Mouse (Mus musculus) forebrain, embryonic 14.5 days (tissue): Measurements from ENCODE around the gene Klf1. TPM values are rescaled to one million over a fixed set of nuclear protein-coding genes. Genes with fewer than 3 reads are reported as not detected.
A peak's percentile ranks its signal among the peaks of the same experiment; 100 is the strongest.

Experiments used
- ATAC-seq: fragments of 200-750 bp; cut with Nextera tagmentation; 2 replicates; pipeline ENCODE4 v1.8.0; 2017; ENCODE audit warnings: mild to moderate bottlenecking, moderate library complexity
- DNase-seq: peaks from one replicate; pipeline ENCODE4 v3.0.0-alpha.2; 2015; ENCODE audit warnings: low spot score
- H3K27ac ChIP-seq: fragments of 300-500 bp; sonication (generic); 2 replicates; pipeline ENCODE4 v1.5.1; 2014; ENCODE audit warnings: low read depth, mild to moderate bottlenecking, control low read depth, low read length, moderate library complexity
- H3K27me3 ChIP-seq: fragments of 300-500 bp; sonication (generic); replicated peaks from 2 replicates; pipeline ENCODE4 v1.6.1; 2014; ENCODE audit warnings: low read length, control low read depth, mixed read lengths; ENCODE audit not compliant: control insufficient read depth, insufficient read depth
- H3K36me3 ChIP-seq: fragments of 300-500 bp; sonication (generic); 2 replicates; pipeline ENCODE4 v1.6.1; 2014; ENCODE audit warnings: low read length, control low read depth; ENCODE audit not compliant: control insufficient read depth, insufficient read depth
- H3K4me1 ChIP-seq: fragments of 300-500 bp; sonication (generic); 2 replicates; pipeline ENCODE4 v1.6.1; 2014; ENCODE audit warnings: antibody characterized with exemption, low read length, control low read depth; ENCODE audit not compliant: control insufficient read depth, insufficient read depth
- H3K4me2 ChIP-seq: fragments of 300-500 bp; sonication (generic); 2 replicates; pipeline ENCODE4 v1.6.1; 2014; ENCODE audit warnings: mild to moderate bottlenecking, control low read depth, low read length
- H3K4me3 ChIP-seq: fragments of 300-500 bp; sonication (generic); 2 replicates; pipeline ENCODE4 v1.5.1; 2014; ENCODE audit warnings: low read depth, low read length, control low read depth
- H3K9ac ChIP-seq: fragments of 300-500 bp; sonication (generic); 2 replicates; pipeline ENCODE4 v1.6.1; 2014; ENCODE audit warnings: mild to moderate bottlenecking, low read length, control low read depth, moderate library complexity
- H3K9me3 ChIP-seq: fragments of 300-500 bp; sonication (generic); replicated peaks from 2 replicates; pipeline ENCODE4 v1.6.1; 2016; ENCODE audit warnings: low read length, control low read depth, mixed read lengths; ENCODE audit not compliant: control insufficient read depth
- WGBS: fragments of 180-500 bp; shearing (Covaris S2); extraction: QIAGEN DNeasy Blood & Tissue Kit; methylation state at CpG from one replicate; pipeline ENCODE4 v1.1.7; 2014; 5-methylcytosine and 5-hydroxymethylcytosine counted together
- polyA plus RNA-seq: library from polyadenylated mRNA; unstranded; fragments of >200 nt; fragmentation: Nextera tagmentation; extraction: Ambion mirVana; gene quantifications from 2 replicates; pipeline ENCODE4 v1.2.1, GENCODE M21; 2014

The Klf1 gene
- polyA plus RNA-seq, 1 experiment from 2014 or later = 0.99 TPM

- Histone ChIP-seq H3K36me3 (no peaks in the 10 kb centered on the region), H3K27me3 (no peaks in the 10 kb centered on the region), H3K4me2 (no peak overlapping the region), H3K4me1 (no peaks in the 10 kb centered on the region), H3K4me3 (no peak overlapping the region), H3K27ac (no peak overlapping the region), H3K9ac (no peak overlapping the region), H3K9me3 (no peaks in the 10 kb centered on the region)
- ATAC-seq (no peak), DNase-seq (no peak)
- 93% methylated on average over 1 of the region's 1 CpGs for WGBS
Measured at GRCm38 (mm10) chr8:84878915-84879314, 22.8 kb upstream of the Klf1 start.

GRCm38 (mm10) chr8:84884728-84885127, 17.0 kb upstream of the Klf1 start:
- Histone ChIP-seq H3K9ac (no peak overlapping the region), H3K4me3 (no peak overlapping the region), H3K4me2 (no peak overlapping the region), H3K27ac (no peak overlapping the region), H3K27me3 (no peaks in the 10 kb centered on the region), H3K9me3 (no peaks in the 10 kb centered on the region), H3K4me1 (no peaks in the 10 kb centered on the region), H3K36me3 (peaks cover 37% of the 10 kb centered on the region)
- 86% methylated on average over 4 of the region's 4 CpGs for WGBS
- DNase-seq (no peak), ATAC-seq (no peak)

DNA sequence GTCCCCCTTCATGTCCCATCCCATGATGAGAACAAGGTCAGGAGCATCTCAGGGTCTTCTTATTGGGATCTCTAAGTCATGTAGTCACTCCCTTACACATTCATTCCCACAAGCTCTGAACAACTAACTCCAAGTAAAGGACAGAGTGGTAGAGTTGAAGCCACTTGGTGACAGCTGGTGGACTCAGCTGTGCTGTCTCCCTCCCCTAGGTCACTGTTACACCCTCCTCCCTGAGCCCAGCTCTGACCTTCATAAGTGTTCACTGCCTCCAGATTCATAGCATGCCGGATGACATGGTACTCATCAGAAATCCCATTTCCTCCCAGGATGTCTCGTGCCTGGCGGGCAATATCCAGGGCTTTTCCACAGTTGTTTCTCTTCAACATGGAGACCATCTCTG, 13.4 kb upstream of the Klf1 start:
- no peak overlapping the region for H3K9ac ChIP-seq
- no peak for ATAC-seq
- H3K4me2 ChIP-seq = no peak overlapping the region
- 93% methylated on average over 3 of the region's 3 CpGs for WGBS
- peaks cover 44% of the 10 kb centered on the region for H3K36me3 ChIP-seq
- peaks cover 6% of the 10 kb centered on the region for H3K4me1 ChIP-seq
- no peaks in the 10 kb centered on the region for H3K27me3 ChIP-seq
- no peaks in the 10 kb centered on the region for H3K9me3 ChIP-seq
- no peak overlapping the region for H3K4me3 ChIP-seq
- H3K27ac ChIP-seq = no peak overlapping the region
- no peak for DNase-seq

- Histone ChIP-seq H3K4me3 (no peak overlapping the region), H3K9me3 (no peaks in the 10 kb centered on the region), H3K27ac (no peak overlapping the region), H3K36me3 (peaks cover 44% of the 10 kb centered on the region), H3K4me1 (peaks cover 6% of the 10 kb centered on the region), H3K9ac (no peak overlapping the region), H3K4me2 (no peak overlapping the region), H3K27me3 (no peaks in the 10 kb centered on the region)
- ATAC-seq (no peak), DNase-seq (no peak)
- WGBS = 100% methylated on average over 1 of the region's 1 CpGs
Measured at GRCm38 (mm10) chr8:84889141-84889540, 12.6 kb upstream of the Klf1 start.

- Histone ChIP-seq H3K36me3 (peaks cover 20% of the 10 kb centered on the region), H3K27ac (no peak overlapping the region; the same call in 1 of the 2 replicates), H3K9me3 (no peaks in the 10 kb centered on the region), H3K27me3 (no peaks in the 10 kb centered on the region), H3K4me3 (peak overlapping the region; percentile 61), H3K4me1 (peaks cover 6% of the 10 kb centered on the region), H3K4me2 (peak overlapping the region; percentile 94), H3K9ac (peak overlapping the region; percentile 76)
- DNase-seq = no peak
- ATAC-seq = no peak; the same call in 1 of the 2 replicates
- WGBS = 11% methylated on average over 31 of the region's 31 CpGs
Measured at GRCm38 (mm10) chr8:84892993-84893708, 8.6 kb upstream of the Klf1 start.

GRCm38 (mm10) chr8:84893709-84894134, 8.0 kb upstream of the Klf1 start, which contains the start of gene Gcdh:
TSS of gene Gcdh (minus strand) at chr8:84893921.
- Histone ChIP-seq H3K4me3 (peak within 1 kb of the TSS; percentile 61), H3K36me3 (peaks cover 14% of the 10 kb centered on the region; the same call in 1 of the 2 replicates), H3K27me3 (no peaks in the 10 kb centered on the region), H3K4me2 (peak within 1 kb of the TSS; percentile 94), H3K9ac (peak within 1 kb of the TSS; percentile 76), H3K27ac (no peak within 1 kb of the TSS; the same call in 1 of the 2 replicates), H3K4me1 (peaks cover 6% of the 10 kb centered on the region), H3K9me3 (no peaks in the 10 kb centered on the region)
- ATAC-seq (peak; percentile 100), DNase-seq (peak; percentile 98)
- WGBS = under 1% methylated on average over 11 of the region's 11 CpGs

- no peak overlapping the region for H3K27ac ChIP-seq
- no peak for ATAC-seq
- no peaks in the 10 kb centered on the region for H3K27me3 ChIP-seq
- H3K4me1 ChIP-seq = peaks cover 6% of the 10 kb centered on the region
- no peak for DNase-seq
- no peak overlapping the region for H3K9ac ChIP-seq
- no peak overlapping the region for H3K4me2 ChIP-seq
- no peaks in the 10 kb centered on the region for H3K9me3 ChIP-seq
- 86% methylated on average over 5 of the region's 5 CpGs for WGBS
- no peak overlapping the region for H3K4me3 ChIP-seq
- H3K36me3 ChIP-seq = 0 out of 2 replicates have a peak, but pooled peaks cover under 1% of the 10 kb centered on the region
Measured at GRCm38 (mm10) chr8:84895963-84896362, 5.8 kb upstream of the Klf1 start.

DNA sequence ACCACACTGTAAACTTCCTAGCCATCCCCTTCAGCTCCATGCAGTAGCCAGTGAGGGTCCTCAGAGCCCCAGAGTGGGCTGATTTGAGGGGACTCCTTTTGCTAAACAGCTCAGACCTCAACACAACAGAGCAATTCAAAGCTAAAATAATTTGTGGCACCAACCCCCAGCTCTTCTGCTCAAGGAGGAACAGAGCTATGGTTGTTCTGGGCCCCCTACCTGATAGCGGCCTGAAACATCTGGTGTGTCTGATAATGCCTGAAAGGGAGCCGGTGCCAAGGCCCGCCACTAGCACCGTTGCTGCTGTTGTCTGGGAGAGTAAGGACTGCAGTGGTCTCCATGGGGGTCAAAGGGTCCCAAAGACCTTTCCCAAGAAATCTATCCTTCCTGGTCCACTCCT, 657 bp upstream of the Klf1 start:
- 72% methylated on average over 4 of the region's 4 CpGs for WGBS
- H3K27ac ChIP-seq = no peak overlapping the region
- peaks cover 6% of the 10 kb centered on the region for H3K4me1 ChIP-seq
- ATAC-seq (no peak), DNase-seq (no peak)
- no peaks in the 10 kb centered on the region for H3K36me3 ChIP-seq
- H3K9ac ChIP-seq = no peak overlapping the region
- H3K9me3 ChIP-seq = no peaks in the 10 kb centered on the region
- H3K4me2 ChIP-seq = no peak overlapping the region
- H3K4me3 ChIP-seq = no peak overlapping the region
- H3K27me3 ChIP-seq = no peaks in the 10 kb centered on the region

GRCm38 (mm10) chr8:84902367-84902919, 715 bp downstream of the Klf1 start:
- Histone ChIP-seq H3K4me2 (peak overlapping the region; percentile 92), H3K4me1 (peaks cover 6% of the 10 kb centered on the region), H3K27me3 (no peaks in the 10 kb centered on the region), H3K27ac (no peak overlapping the region), H3K9me3 (no peaks in the 10 kb centered on the region), H3K4me3 (peak overlapping the region; percentile 48), H3K36me3 (no peaks in the 10 kb centered on the region), H3K9ac (peak overlapping the region; percentile 72)
- DNase-seq (no peak), ATAC-seq (no peak; the same call in 1 of the 2 replicates)
- 3% methylated on average over 24 of the region's 24 CpGs for WGBS
